Mouse (Mus musculus) cerebellum, postnatal 10 days (tissue): ENCODE data around the gene Clpx.
"Not testable (repeated sequence)": the region's sequence is repeated elsewhere in the genome, so short reads cannot be mapped to it uniquely, and the experiment has no call there.

Experiments used
- DNase-seq, 2 experiments: peaks; one replicate each; pipeline ENCODE4 v3.0.0; 2021; ENCODE audit warnings: mixed read lengths in 2 of 2

The Clpx gene

GRCm38 (mm10) chr9:65293973-65294715 is at the start of gene Clpx:
TSS of gene Clpx (plus strand) at chr9:65294260.
- DNase-seq, result peak; percentile 99

- DNase-seq, result no peak
These were observed 46.3 kb upstream of the Clpx start for GRCm38 (mm10) chr9:65247502-65248376.

- no peak for DNase-seq
These were observed 45.7 kb upstream of the Clpx start for GRCm38 (mm10) chr9:65248377-65248690.

GRCm38 (mm10) chr9:65252026-65252425 is 42.0 kb upstream of the Clpx start:
- DNase-seq, result no peak

- DNase-seq, result no peak
These were observed 38.0 kb upstream of the Clpx start for GRCm38 (mm10) chr9:65255906-65256600.

GRCm38 (mm10) chr9:65257218-65257910 is 36.7 kb upstream of the Clpx start:
- DNase-seq, result no peak

- peak; percentile 37 to 48 for DNase-seq
These were observed 34.7 kb upstream of the Clpx start for GRCm38 (mm10) chr9:65259366-65259765.

- peak; percentile 63 to 70 for DNase-seq
These were observed 32.3 kb upstream of the Clpx start for GRCm38 (mm10) chr9:65261591-65262230.

GRCm38 (mm10) chr9:65262641-65263120 is 31.4 kb upstream of the Clpx start:
- no peak for DNase-seq

GRCm38 (mm10) chr9:65264959-65265358 is 29.1 kb upstream of the Clpx start, which contains the start of gene Cilp:
TSS of gene Cilp (plus strand) at chr9:65265180.
- DNase-seq, result no peak

- DNase-seq, result peak; percentile 87 to 89
These were observed 26.1 kb upstream of the Clpx start for GRCm38 (mm10) chr9:65267742-65268515.

GRCm38 (mm10) chr9:65273048-65273809 is 20.8 kb upstream of the Clpx start:
- DNase-seq, result no peak

- DNase-seq, result no peak
These were observed 20.2 kb upstream of the Clpx start for GRCm38 (mm10) chr9:65273873-65274272.

GRCm38 (mm10) chr9:65274851-65275250 is 19.2 kb upstream of the Clpx start:
- not testable (repeated sequence) for DNase-seq

- DNase-seq, result no peak
These were observed 18.1 kb upstream of the Clpx start for GRCm38 (mm10) chr9:65275810-65276530.

GRCm38 (mm10) chr9:65281536-65282151 is 12.4 kb upstream of the Clpx start:
- DNase-seq, result peak; percentile 39 to 51

- DNase-seq, result peak; percentile 69 to 80
These were observed 10.8 kb upstream of the Clpx start for GRCm38 (mm10) chr9:65283301-65283700.

GRCm38 (mm10) chr9:65288252-65288651 is 5.8 kb upstream of the Clpx start:
- not testable (repeated sequence) for DNase-seq

- DNase-seq, result no peak
These were observed 4.1 kb upstream of the Clpx start for GRCm38 (mm10) chr9:65289988-65290387.
